Mouse (Mus musculus): ENCODE results near the gene Pde8b. TPM values are rescaled to one million over a fixed set of nuclear protein-coding genes. Genes with fewer than 3 reads are reported as not detected.

The Pde8b gene
- polyA plus RNA-seq, 1 experiment: 7.4 TPM

DNA sequence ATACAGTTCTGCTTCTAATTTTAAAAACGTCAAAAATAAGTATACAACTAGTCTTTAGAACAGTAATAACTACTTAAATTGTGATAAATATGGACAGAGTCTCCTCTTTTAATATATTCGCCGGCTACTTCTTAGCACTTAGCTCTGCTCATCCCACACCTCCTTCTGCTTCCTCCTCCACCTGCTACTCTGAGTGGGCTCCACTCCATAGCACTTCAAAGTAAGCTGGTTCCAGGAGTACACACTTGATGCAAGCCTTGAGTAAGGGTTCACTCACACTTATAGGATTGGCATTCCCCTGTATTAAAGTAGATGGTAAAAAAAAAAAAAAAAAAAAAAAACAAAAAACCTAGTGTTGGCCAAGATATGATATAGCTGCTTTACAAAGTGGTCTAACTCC lies 89.9 kb downstream of the Pde8b start:
- no peak for DNase-seq (ENCODE audit: low read depth, low spot score)
- 84% methylated on average over 3 of the region's 3 CpGs for WGBS

DNA sequence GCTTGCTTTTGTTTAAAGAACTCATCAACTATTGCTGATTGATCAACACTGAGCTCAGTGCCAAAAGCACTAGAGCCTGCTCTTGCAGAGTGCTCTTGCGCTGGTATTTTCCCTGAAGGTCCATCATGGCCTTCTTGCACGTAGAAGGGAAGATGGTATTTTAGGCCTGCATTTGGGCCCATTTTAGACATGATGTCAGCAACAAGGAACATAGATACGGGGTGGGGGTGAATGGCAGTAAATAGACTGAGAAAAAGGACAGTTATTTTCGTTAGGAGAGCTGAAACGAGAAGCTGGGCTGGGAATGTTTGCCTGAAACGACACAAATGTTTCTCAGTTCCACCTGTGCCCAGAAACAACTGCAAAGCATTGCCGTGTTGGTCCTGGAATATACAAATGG lies 91.2 kb downstream of the Pde8b start:
- 87% methylated on average over 7 of the region's 7 CpGs for WGBS
- DNase-seq (ENCODE audit: low read depth, low spot score): no peak

DNA sequence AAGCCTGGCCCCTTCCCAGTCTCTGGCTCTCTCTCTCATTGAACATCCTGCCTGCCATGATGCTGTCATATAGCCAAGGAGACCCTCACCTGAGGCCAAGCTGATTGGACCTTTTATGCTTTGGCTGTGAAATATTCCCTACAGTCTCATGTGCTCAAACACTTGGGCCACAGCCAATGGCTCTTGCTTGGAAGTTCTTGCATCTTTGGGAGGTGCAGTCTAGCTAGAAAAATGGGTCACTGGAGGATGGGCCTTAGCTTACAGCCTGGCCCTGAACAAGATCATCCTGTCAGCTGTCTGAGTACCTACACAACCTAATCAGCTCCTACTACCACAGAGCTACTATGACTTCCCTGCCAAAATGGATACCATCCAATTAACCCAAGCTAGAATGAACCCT lies 105.4 kb downstream of the Pde8b start:
- no peak for DNase-seq (ENCODE audit: low read depth, low spot score)

DNA sequence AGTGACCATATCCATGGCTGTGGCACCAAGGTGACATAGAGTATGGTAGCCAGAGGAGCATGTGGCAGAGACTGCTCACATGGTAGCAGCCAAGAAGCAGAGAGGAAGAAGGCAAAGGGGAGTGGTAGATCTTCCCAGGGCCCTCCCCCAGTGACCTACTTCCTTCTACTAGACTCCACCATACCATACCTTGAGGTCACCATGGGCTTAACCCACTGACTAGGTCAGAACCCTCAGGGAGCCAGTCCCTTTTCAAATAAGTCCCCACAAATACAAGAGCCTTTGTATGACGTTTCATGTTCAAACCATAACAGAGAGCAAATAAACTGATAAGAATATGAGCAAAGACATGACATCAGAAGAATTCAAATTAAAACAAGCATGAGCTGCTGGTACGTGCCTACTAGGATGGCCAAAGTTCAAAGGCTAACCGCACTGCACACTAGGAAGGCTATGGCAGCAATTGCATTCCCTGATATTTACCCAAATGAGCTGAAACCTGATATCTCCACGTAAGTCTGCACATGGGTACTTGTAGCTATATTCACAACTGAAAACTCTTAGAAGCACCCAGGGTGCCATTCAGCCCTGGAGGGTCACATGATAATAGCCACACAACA lies 109.6 kb downstream of the Pde8b start:
- 40% methylated on average over 4 of the region's 4 CpGs for WGBS
- DNase-seq (ENCODE audit: low read depth, low spot score): no peak

DNA sequence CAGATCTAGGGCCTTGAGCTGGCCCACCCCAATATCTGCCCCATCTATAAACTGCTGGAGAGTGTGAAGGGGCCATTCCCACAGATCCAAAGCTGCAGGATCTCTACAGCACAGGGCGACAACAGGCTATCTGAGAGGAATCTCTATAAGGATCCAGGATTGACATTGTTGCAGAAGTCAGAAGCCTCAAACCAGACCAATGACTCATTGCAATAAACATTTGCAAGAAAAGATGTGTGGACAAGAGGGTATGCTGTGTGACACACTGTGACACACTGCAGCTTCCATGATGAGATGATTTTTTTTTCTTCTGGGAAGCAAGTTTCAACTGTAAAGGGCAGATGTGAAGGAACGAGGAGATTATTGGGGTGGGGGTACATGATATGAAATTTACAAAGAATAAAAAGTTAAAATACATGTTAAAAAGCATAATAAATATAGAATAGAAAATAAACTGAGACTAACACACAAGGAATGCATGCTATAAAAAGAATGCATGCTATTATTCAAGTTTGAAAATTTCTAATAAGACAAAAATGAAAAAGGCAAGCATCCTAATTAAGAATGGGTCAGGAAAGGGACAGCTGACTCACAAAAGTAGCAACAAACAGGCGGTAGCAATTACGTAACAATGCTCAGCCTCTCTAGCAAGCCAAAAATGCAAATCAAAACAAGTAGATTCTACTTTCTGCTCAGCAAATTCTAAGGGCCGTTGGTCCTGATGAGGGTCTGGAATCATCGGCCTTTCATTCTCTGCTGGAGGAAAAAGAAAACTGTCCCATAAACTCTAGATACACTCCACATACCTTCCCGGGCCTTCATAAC lies 114.6 kb downstream of the Pde8b start:
- 82% methylated on average over 7 of the region's 7 CpGs for WGBS
- DNase-seq (ENCODE audit: low read depth, low spot score): no peak

DNA sequence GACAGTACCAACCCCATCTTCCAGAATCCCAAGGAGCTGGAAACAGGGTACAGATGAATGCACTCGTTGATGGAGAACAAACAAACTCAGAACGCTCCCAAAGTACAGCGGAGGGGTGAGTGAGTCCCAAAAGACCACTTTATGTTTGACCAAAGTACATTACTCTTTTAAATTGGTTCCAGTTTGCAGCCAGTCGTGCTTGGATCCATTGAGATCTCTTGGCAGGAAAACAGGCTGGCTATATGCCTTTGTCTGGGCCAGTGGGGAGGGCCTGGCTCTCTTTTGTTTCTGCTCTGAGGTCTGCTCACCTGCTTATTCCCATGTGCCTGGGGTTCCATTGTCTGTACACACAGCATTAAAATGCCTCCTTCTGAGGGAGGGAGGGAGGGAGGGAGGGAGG lies 118.3 kb downstream of the Pde8b start:
- DNase-seq (ENCODE audit: low read depth, low spot score): no peak
- WGBS: 72% methylated on average over 4 of the region's 4 CpGs

DNA sequence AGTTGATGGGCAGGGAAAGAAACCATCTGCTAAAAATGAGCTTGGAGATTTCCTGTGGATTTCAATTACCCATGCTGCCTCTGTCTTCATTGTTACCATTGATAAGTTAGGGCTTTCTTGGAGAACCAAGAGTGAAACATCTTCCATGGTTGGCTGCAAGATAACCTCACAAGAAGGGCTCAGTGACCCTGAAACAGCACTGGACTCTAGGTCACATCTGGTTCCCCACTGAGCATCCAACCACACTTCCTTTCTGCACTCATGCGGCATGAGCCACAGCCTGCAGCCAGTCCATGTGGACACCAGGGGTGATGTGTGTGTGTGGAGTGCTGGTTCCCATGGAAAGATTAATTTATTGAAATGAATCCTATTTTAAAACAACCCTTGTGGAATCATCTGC lies 119.1 kb downstream of the Pde8b start:
- DNase-seq (ENCODE audit: low read depth, low spot score): no peak
- 82% methylated on average over 1 of the region's 1 CpGs for WGBS

DNA sequence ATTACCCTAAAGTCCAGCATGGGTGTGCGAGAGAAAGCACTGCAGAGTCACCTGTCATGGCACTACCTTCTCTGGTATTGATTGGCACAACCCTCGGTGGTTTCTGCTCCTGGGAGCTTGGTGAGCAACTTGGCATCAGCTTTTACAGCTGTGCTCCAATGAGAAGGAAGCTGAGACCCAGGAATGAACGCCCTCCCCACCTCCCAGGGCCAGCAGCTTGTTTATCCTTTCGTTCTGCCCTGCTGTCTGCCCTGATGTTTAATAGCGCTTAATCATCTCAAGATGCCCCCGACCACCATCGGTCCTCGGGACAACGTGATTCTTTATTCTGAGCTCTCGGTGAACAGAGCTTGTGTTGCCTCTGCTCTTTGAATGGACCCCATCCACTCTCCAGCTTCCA lies 122.8 kb downstream of the Pde8b start:
- WGBS: 63% methylated on average over 10 of the region's 10 CpGs
- no peak for DNase-seq (ENCODE audit: low read depth, low spot score)

DNA sequence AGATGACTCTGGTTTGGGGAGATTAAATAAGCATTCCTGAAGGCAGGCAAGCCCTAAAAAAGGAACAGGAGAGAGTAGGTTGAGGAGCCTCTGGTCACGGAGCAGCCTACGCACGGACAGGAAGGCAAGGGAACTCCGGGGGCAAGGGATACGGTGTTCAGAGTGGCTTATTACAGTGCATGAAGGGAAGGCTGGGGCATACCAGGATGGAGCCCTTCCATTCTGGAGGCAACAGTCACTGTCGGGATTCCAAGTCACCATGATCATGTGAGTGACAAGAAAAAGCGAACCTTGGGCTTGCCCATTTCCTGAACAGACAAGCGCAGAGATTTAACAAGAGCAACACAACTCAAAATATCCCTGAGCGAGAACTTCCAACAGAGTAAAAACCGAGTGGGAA lies 123.3 kb downstream of the Pde8b start:
- no peak for DNase-seq (ENCODE audit: low read depth, low spot score)
- 86% methylated on average over 10 of the region's 10 CpGs for WGBS

DNA sequence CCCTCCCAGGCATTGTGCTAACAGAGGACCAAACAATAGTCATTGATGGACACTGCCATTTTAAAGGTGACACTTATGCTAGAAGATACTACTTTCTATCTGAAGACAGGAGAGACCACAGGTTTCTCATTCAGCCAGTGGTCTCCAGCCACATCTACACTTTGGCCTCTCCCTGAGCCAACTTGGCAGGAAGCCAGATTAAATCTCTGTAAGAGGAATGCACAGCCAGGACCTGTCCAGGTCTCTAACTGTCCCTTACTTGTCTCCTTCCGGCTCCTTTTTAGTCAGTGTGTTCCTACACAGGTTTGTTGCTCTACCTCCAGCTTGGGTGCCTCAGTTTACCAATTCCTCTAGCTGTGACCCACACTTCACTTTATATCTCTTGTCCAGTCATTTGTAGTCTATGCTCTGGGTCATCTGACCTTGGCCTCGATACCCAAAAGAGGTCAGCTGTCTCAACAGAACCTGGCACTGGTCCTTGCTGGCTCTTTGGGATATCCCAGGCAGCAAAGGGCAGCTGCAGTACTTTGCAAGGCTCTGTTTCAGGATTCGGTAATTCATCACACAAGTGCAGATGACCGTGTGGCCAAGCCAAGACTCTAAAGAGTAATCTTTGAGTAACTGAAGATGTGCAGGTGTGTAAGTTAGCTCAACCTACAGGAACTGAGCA lies 124.5 kb downstream of the Pde8b start:
- 94% methylated on average over 4 of the region's 4 CpGs for WGBS
- no peak for DNase-seq (ENCODE audit: low read depth, low spot score)

DNA sequence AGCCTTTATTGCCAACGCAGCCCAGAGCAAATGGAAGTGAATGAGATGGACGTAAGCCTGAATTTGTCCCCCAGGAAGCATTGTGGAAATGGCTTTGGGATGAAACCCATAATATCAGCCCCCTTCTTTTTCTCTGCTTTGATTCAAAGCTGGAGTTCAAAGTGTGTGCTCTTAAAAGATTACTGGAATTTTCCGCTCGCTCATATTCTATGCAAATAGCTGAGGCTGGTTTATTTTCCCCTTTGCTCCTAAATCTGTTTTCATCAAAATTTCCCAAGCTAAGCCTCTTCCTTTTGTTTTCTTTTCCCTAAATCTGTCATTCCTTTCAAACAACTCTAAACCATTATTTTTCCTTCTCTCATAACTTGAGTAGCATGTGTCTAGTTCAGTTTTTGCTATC lies 129.6 kb downstream of the Pde8b start:
- 31% methylated on average over 4 of the region's 4 CpGs for WGBS
- no peak for DNase-seq (ENCODE audit: low read depth, low spot score)

DNA sequence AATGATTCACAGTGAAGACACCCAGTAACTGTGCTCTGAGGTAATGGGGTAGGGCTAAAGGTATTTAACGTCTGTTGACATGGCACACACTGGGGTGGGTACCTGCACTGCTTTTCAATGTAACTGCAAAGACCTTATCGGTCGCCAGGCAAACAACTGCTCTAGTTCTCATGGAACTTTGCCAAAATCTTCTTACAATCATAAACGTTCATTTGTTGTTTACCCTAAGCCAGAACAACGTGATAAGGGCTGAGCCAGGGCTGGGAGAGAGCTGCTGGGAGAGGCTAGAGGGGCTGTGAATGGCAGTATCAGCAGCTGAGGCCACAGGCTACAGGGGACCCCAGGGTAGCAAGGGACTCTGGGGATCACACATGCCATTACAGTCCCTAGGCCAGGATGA lies 136.4 kb downstream of the Pde8b start:
- peak; percentile 68 for DNase-seq (ENCODE audit: low read depth, low spot score)
- 14% methylated on average over 5 of the region's 5 CpGs for WGBS

DNA sequence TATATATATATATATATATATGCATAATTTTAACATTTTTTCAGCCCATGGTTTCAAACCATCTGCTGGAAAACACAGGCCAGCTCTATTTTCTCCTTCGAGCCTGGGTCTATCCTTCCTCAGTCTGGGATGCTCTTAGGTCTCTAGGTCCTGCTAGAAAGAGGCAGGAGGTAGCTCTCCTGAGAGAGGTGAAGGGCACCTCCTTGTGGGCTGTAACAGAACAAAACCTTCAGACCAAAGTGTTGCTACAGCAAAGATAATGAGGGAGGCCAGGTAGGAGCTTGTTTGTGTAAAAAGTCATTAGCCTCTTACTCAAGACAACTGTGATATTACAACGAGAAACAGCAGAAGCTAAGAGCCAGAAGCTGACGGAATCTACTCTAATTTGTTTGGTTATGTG lies 140.6 kb downstream of the Pde8b start:
- 49% methylated on average over 3 of the region's 3 CpGs for WGBS

DNA sequence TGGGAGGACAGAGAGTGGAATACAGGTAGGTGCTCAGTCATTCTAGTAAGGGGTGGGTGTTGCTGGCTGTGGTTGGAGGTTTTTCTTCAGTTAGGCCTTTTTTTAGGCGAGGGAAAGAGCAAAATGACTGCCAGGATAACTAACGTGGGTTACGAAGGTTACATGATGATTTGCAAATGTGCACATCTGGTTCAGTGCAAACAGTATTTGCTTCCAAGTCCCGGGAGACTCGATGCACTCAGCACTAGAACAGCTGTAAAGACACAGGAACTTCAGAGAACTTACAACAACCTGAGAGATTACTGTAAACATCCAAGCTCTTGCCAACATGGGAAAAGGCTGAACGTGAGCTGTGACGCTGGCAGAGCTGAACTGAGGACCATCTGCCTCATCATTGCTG lies 142.1 kb downstream of the Pde8b start:
- WGBS: 45% methylated on average over 7 of the region's 7 CpGs
- no peak for DNase-seq (ENCODE audit: low read depth, low spot score)

More for the DNA sequence above, 140.6 kb downstream of the Pde8b start:
- no peak for DNase-seq (ENCODE audit: low read depth, low spot score)

DNA sequence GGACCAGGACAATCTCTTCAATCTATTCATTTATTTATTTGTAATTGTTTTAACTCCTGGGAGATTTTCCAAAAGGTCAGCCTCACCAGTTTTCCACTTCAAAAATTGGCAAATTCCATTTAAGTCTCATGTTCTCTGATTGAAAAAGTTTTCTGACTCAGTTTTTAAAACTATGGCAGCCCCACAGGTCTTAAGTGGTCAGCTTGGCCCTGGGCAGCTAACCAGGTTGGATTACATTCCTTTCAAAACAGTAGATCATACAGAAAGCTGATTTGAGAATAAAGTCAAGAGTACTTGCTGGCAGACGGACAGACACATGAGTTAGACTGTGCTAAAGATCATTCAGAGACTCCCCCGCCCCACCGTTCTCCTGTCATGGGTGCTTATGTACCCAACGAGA lies 145.3 kb downstream of the Pde8b start:
- DNase-seq (ENCODE audit: low read depth, low spot score): no peak
- WGBS: 82% methylated on average over 4 of the region's 4 CpGs

DNA sequence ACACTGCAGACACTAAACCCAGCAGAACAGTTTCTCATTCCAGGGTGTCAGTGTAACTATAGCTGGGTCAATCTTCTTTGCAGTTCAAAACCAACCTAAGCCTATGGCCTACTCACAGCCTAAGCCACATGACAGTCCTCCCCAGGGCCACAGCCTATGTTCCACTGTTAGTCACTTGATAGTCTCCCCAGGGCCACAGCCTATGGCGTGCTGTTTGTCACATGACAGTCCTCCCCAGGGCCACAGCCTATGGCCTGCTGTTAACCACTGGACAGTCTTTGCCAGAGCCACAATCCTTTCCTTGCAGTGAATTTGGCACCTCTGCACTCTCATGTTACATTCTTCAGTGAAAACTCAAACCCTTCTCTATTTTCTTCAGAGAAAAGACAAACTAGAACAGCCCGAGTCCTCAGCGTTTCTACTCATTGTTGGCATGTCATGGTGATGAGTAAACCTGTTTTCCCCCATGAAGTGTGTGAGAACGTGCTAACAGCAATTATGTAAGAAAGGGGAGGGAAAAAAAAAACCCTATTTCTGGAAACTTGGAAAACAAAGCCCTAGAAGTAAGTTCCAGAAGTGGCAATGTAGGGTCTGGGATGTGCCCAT lies 147.0 kb downstream of the Pde8b start:
- 76% methylated on average over 4 of the region's 4 CpGs for WGBS

DNA sequence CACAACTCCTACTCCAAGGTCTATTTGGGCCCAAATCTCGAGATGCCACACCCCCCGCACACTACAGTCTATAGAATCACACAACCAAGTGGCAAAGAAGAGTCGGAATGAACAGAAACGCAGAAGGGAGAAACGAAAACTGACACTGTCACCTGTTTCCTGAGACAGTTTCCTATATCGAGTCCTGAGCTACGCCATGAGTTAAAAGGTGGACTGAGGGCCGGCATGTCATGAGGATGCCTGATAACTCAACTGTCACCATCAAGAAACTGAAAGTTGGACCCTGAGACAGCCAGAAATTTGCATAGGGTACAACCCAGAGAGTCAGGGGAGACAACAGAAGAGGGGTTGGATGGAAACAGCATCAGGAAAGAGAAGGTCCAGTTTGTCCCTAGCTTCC lies 148.8 kb downstream of the Pde8b start:
- WGBS: 88% methylated on average over 8 of the region's 8 CpGs

More for the DNA sequence above, 147.0 kb downstream of the Pde8b start:
- no peak for DNase-seq (ENCODE audit: low read depth, low spot score)

DNA sequence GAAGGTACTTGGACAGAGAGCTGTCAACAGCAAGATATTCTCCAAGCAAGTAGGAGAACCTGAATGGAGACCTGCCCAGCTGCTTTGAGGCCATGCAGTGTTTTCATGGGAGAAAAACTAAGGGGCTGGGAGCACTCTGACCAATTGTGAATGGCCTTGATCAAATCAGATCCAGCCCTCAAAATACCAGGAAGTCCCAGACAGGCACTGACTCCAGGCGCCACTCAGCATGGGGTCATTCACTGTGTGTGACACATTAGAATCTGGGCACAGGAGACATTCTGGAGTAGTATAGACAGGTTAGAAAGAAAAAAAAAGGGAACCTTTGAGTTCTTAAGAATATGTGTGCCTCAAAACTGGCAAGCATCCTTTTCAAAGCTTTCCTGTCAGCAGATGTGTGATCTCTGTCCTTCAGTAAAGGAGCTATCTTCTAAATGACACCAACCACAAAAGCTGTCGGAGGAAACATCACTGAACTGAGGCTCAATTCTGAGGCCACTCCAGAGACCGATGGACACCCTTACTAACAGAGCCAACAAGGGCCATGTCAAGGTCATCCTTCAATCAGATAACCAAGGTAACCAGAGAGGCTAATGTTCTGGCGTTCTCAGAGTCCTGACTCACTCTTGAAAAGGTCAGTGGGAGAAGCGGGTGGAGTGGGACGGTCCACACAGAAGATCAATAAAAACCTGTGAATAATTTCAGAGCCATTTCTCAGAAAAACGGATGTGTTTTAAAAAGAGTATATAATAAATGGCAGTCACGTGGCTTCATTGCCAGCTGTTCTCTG lies 151.0 kb downstream of the Pde8b start:
- WGBS: 82% methylated on average over 8 of the region's 8 CpGs
- DNase-seq (ENCODE audit: low read depth, low spot score): no peak

More for the DNA sequence above, 148.8 kb downstream of the Pde8b start:
- no peak for DNase-seq (ENCODE audit: low read depth, low spot score)

DNA sequence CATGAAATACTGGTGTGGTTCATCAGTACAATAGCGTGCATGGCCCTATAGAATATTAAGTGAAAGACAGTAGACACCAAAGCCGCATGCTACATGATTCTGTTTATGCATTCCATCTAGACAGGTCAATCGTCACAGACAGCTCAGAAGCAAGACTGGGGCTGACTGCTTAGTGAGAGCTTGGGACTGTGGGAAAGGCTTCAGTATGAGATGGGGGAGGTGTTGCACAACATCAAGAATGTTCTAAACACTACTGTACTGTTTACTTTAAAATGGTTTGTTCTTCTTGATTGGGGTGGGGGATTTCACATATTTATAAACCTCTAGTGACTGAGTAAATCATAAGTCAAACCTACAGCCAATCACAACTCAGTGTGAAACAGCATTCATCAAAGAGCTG lies 153.5 kb downstream of the Pde8b start:
- DNase-seq (ENCODE audit: low read depth, low spot score): no peak

DNA sequence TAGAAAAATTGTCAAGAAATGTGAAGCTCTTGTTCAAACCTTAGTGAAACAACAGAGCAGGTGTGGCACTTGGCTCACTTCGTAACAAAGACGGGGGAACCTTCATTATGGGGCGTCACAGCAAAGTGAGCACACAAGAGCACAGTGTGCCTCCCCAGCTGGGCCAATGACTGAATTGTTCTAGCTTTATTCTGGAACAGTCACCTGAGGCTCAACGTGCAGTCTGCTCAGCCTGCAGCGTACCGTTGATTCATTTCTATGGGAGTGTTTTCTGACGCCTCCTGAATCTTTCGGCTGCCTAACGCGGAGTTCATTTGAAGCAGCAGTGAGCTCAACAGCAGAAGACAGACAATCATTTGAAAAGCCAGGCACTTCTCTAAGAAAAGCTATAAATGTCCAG lies 154.3 kb downstream of the Pde8b start:
- 38% methylated on average over 10 of the region's 10 CpGs for WGBS
- no peak for DNase-seq (ENCODE audit: low read depth, low spot score)

More for the DNA sequence above, 153.5 kb downstream of the Pde8b start:
- 81% methylated on average over 3 of the region's 3 CpGs for WGBS

Data from large intestine, adult 2 months (tissue).